Mouse (Mus musculus): Measurements from ENCODE around the gene Echdc2.

GRCm38 (mm10) chr4:108161936-108162335 is 3.3 kb upstream of the Echdc2 start:
- TF ChIP-seq GATA1 (IDR thresholded peaks at IDR 0.05; ENCODE audit: borderline replicate concordance, low read length) (no peak), FLI1 (IDR thresholded peaks at IDR 0.05; ENCODE audit: low read length) (no peak)

Measured in megakaryocyte, embryonic 14.5 days (primary cell).